Mouse (Mus musculus) intestine, postnatal 0 days (tissue): ENCODE data around the gene Rasd1. TPM values are rescaled to one million over a fixed set of nuclear protein-coding genes. Genes with fewer than 3 reads are reported as not detected.

Source experiments
- ATAC-seq: fragments of 200-750 bp; cut with Nextera tagmentation; 2 replicates; pipeline ENCODE4 v1.8.0; 2017; ENCODE audit warnings: mild to moderate bottlenecking, moderate TSS enrichment, moderate library complexity
- H3K27ac ChIP-seq: fragments of 300-500 bp; sonication (generic); 2 replicates; pipeline ENCODE4 v1.5.1; 2014; ENCODE audit warnings: mild to moderate bottlenecking, low read depth, low read length, moderate library complexity
- H3K27me3 ChIP-seq: fragments of 300-500 bp; sonication (generic); replicated peaks from 2 replicates; pipeline ENCODE4 v1.6.1; 2014; ENCODE audit warnings: low read length, mixed read lengths; ENCODE audit not compliant: control insufficient read depth, insufficient read depth
- H3K36me3 ChIP-seq: fragments of 300-500 bp; sonication (generic); 2 replicates; pipeline ENCODE4 v1.6.1; 2014; ENCODE audit warnings: mild to moderate bottlenecking, moderate library complexity; ENCODE audit not compliant: control insufficient read depth, insufficient read depth
- H3K4me1 ChIP-seq: fragments of 300-500 bp; sonication (generic); replicated peaks from 2 replicates; pipeline ENCODE4 v1.6.1; 2014; ENCODE audit warnings: antibody characterized with exemption, low read length, mixed read lengths; ENCODE audit not compliant: control insufficient read depth, insufficient read depth
- H3K4me2 ChIP-seq: fragments of 300-500 bp; sonication (generic); replicated peaks from 2 replicates; pipeline ENCODE4 v1.6.1; 2014; ENCODE audit warnings: low read depth, mild to moderate bottlenecking, moderate library complexity
- H3K4me3 ChIP-seq: fragments of 300-500 bp; sonication (generic); 2 replicates; pipeline ENCODE4 v1.5.1; 2014; ENCODE audit warnings: low read depth, low read length
- H3K9ac ChIP-seq: fragments of 300-500 bp; sonication (generic); 2 replicates; pipeline ENCODE4 v1.6.1; 2014; ENCODE audit warnings: mild to moderate bottlenecking, low read depth, low read length
- H3K9me3 ChIP-seq: fragments of 300-500 bp; sonication (generic); 2 replicates; pipeline ENCODE4 v1.6.1; 2016; ENCODE audit warnings: mixed run types; ENCODE audit not compliant: control insufficient read depth
- CTCF ChIP-seq: sonication (generic); IDR thresholded peaks from 2 replicates; pipeline ENCODE4 v1.5.1; 2016; ENCODE audit warnings: low read depth, mild to moderate bottlenecking, control low read depth, antibody characterized with exemption, moderate library complexity
- WGBS: fragments of 180-500 bp; shearing (Covaris S2); extraction: QIAGEN DNeasy Blood & Tissue Kit; methylation state at CpG from one replicate; pipeline ENCODE4 v1.1.7; 2014; 5-methylcytosine and 5-hydroxymethylcytosine counted together
- polyA plus RNA-seq: library from polyadenylated mRNA; unstranded; fragments of >200 nt; fragmentation: Nextera tagmentation; extraction: Ambion mirVana; gene quantifications from 2 replicates; pipeline ENCODE4 v1.2.1, GENCODE M21; 2015

The Rasd1 gene
- polyA plus RNA-seq, 1 experiment from 2014 or later: 1.4 TPM

DNA sequence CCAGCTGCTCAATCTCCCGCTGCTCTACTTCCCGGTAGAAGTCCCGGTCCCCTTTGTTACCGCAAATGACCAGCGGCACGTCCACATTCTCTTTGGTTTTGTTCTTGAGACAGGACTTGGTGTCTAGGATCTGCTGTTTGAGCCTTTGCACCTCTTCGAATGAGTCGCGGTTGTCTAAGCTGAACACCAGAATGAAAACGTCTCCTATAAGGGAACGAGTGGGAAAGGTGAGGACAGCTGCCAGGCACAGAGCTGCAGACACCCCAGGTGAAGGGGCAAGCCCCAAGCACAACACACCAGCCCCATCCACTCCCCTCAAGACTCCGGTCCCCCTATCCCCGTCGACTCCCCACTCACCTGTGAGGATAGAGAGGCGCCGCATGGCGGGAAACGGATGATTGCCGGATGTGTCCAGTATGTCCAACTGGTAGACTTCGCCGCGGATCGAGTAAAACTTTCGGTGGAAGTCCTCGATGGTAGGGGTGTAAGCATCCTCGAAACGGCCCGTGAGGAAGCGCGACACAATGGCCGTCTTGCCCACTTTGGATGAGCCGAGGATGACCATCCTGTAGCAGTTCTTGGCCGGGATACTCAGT is 483 bp downstream of the Rasd1 start:
- ATAC-seq: no peak
- peak overlapping the region; percentile 24 for H3K9ac ChIP-seq
- 0 out of 2 replicates have a peak, but pooled peaks cover 14% of the 10 kb centered on the region for H3K27me3 ChIP-seq
- H3K4me2 ChIP-seq: peak overlapping the region; percentile 91
- peak overlapping the region; percentile 49 for H3K4me3 ChIP-seq
- H3K9me3 ChIP-seq: no peaks in the 10 kb centered on the region
- H3K27ac ChIP-seq: 0 out of 2 replicates have a peak overlapping the region, but pooled peaks have one; percentile 70
- H3K36me3 ChIP-seq: peaks cover 23% of the 10 kb centered on the region; the same call in 1 of the 2 replicates
- TF ChIP-seq CTCF: no peak
- 1% methylated on average over 33 of the region's 33 CpGs for WGBS
- H3K4me1 ChIP-seq: peaks cover 10% of the 10 kb centered on the region; the same call in 1 of the 2 replicates

DNA sequence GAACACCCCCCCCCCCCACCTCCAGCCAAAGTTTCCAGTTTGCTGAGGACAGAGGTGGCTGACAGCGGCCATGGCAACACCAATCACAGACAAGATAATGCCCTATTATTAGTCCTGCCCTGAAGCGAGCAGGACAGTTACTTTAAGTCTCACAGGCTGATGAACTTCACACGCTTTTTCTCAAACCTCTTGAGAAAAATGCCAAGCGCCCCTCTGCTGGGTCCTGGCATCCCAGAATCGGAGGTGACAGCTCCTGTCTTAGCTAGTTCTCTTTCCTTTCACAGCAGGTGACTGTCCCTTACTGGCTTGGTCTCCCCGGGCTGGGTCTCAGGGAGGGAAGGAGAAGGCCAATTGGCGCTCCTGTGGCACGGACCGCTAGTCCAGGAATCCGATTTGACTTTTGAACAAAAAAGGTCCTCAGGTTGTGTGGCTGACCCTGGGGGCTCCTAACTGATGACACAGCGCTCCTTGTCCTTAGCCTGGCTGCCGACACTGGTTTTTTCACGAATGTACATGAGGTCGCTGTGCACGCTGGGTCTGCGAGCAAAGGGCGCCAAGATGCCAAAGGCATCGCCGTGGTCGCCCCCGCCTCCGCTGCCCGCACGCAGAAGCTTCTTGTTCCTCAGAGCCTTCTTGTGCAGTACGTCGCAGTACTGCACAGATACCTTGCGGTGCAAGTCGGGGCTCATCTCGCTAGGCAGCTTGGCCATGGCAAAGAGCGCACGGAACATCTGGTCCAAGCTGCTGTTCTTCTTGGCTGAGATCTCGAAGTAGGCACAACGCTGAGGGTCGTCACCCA is 1.2 kb downstream of the Rasd1 start:
- 15% methylated on average over 34 of the region's 34 CpGs for WGBS
- no peak for ATAC-seq

DNA sequence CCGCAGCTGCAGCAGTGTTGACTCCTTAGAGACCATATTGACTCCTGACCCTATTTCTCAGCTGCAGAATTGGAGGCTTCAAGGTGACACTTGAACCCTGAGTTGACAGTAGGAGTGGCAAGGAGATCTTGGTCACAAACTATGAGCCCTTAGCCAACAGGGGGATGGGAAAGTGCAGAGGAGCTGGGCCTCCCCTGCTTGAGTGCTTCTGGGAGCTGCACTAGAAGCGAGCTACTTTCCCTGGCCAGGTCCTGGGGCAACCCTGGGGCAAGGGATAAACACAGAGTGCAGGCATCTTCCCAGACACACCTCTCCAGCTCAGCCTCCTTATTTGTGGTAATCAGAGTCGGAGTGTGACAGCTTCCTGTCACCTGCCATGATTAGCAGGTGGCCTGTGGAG is 2.2 kb downstream of the Rasd1 start:
- Histone ChIP-seq H3K9ac (no peak overlapping the region), H3K27me3 (0 out of 2 replicates have a peak, but pooled peaks cover 5% of the 10 kb centered on the region), H3K36me3 (peaks cover 23% of the 10 kb centered on the region; the same call in 1 of the 2 replicates), H3K27ac (no peak overlapping the region), H3K4me2 (no peak overlapping the region), H3K4me1 (peaks cover 10% of the 10 kb centered on the region; the same call in 1 of the 2 replicates), H3K4me3 (no peak overlapping the region), H3K9me3 (no peaks in the 10 kb centered on the region)
- TF ChIP-seq CTCF: no peak
- WGBS: 78% methylated on average over 3 of the region's 3 CpGs
- no peak for ATAC-seq

More for the DNA sequence above, 1.2 kb downstream of the Rasd1 start:
- Histone ChIP-seq H3K9ac (peak overlapping the region; percentile 24; the same call in 1 of the 2 replicates), H3K4me3 (peak overlapping the region; percentile 49), H3K4me1 (peaks cover 10% of the 10 kb centered on the region; the same call in 1 of the 2 replicates), H3K36me3 (peaks cover 23% of the 10 kb centered on the region; the same call in 1 of the 2 replicates), H3K27ac (no peak overlapping the region), H3K4me2 (peak overlapping the region; percentile 91), H3K9me3 (no peaks in the 10 kb centered on the region), H3K27me3 (0 out of 2 replicates have a peak, but pooled peaks cover 8% of the 10 kb centered on the region)
- no peak for TF ChIP-seq CTCF

DNA sequence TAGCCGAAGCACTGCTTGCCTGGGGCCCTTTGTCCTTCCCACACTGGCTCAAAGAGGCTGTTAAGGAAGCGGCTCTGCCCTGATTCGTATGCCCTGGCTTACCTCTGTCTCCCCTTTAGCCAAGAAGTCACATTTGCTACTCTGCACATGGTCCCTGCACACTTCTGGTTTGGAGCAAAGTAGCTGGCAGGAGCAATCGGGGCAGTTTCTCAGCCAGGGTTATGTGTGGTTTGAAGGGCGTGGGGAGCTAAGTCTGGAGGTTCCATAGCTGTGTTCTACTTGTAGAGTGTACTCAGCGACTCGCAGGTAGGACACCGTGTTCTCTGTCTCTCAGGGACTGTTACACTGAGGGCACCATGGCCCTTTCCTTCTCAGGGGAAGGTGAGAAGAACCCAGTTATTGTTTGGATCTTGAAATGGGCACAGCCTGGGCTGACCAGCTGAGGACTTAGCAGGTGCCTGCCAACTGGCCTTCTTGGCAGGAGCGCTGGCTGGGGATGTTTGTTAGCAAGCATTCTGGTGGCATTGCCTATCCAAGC is 3.3 kb downstream of the Rasd1 start:
- ATAC-seq: no peak
- peaks cover 23% of the 10 kb centered on the region; the same call in 1 of the 2 replicates for H3K36me3 ChIP-seq

DNA sequence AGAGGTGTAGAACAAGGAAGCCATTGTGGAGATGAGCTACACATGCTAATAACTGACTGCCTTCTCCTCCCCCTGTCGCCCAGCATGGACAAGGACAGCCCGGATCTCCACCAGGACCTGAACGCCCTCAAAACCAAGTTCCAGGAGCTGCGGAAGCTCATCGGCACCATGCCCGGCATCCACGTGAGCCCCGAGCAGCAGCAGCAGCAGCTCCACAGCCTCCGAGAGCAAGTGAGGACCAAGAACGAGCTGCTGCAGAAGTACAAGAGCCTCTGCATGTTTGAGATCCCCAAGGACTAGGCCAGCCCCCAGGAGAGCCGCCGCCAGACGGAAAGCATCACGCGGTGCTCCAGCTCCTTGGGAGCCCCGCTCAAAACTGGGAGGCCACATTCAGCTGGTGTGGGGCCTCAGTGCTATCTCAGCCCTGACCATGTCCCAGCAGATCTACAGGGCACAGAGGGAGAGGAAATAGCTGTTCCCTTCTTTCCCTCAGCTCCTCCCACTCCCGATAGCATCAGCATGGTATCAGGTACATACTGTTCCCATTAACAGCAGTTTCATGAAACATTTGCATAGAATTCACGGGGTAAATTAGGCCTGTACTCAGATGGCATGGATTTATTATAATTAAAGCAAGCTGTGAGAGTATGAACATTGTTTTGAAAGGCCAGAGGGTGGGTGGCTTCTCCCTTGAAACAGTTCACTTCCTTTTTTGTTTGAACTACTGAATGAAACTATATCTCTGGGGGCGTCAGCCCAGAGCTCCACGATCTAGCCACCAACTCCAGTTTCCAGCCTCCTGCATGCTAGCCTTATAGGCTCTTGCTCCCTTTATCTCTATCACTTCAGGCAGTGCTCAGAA is 4.0 kb downstream of the Rasd1 start:
- TF ChIP-seq CTCF: no peak
- H3K9me3 ChIP-seq: no peaks in the 10 kb centered on the region
- 88% methylated on average over 20 of the region's 20 CpGs for WGBS
- no peak for ATAC-seq
- H3K4me2 ChIP-seq: no peak overlapping the region
- H3K27me3 ChIP-seq: no peaks in the 10 kb centered on the region
- H3K9ac ChIP-seq: no peak overlapping the region
- H3K4me3 ChIP-seq: no peak overlapping the region
- H3K36me3 ChIP-seq: peaks cover 23% of the 10 kb centered on the region; the same call in 1 of the 2 replicates
- no peak overlapping the region for H3K27ac ChIP-seq
- H3K4me1 ChIP-seq: peaks cover 10% of the 10 kb centered on the region; the same call in 1 of the 2 replicates

More for the DNA sequence above, 3.3 kb downstream of the Rasd1 start:
- H3K27ac ChIP-seq: no peak overlapping the region
- no peak overlapping the region for H3K4me2 ChIP-seq
- no peak overlapping the region for H3K4me3 ChIP-seq
- H3K9ac ChIP-seq: no peak overlapping the region
- H3K27me3 ChIP-seq: no peaks in the 10 kb centered on the region
- no peaks in the 10 kb centered on the region for H3K9me3 ChIP-seq
- H3K4me1 ChIP-seq: peaks cover 10% of the 10 kb centered on the region; the same call in 1 of the 2 replicates
- no peak for TF ChIP-seq CTCF
- 90% methylated on average over 9 of the region's 9 CpGs for WGBS
